27 mouse cellular contexts compared by ENCODE assay signal in the genomic region with DNA sequence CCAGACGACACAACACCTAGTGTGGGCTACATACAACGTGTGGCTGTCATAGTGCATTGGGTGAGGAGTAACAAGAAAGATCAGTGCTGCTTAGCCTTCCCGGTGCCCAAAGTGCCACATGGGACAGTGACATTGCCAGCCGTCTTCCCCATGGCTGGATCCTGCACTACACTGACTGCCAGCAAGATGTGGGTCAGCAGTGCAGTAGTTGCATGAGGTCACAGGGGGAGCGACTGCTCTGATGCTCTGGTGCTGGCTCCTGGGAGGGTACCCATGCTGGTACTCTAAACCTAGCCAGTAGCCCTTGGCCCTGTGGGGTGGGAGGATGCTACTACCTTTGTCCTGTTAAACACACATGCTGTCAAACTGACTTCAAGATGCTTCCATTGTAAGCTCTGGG. TPM values are rescaled to one million over a fixed set of nuclear protein-coding genes. Genes with fewer than 3 reads are reported as not detected.
A peak's percentile ranks its signal among the peaks of the same experiment; 100 is the strongest.
DNase-seq lines count a peak whose midpoint lies in the region; ATAC-seq and TF ChIP-seq lines count a peak whose summit lies in the region.
"Had no signal": no experiment of that assay in that cellular context is flagged by ENCODE, and none has a peak within 500 bp of the region (broad histone marks: within the 10 kb centered on the region; RNA-seq: fewer than 3 reads in every experiment).

No protein-coding gene starts in this region.

- ATAC-seq in liver, embryonic 12.5 days: no peak
- ATAC-seq: forebrain, embryonic 15.5 days; intestine, embryonic 16.5 days; liver, postnatal 0 days; midbrain, embryonic 16.5 days had no signal

- no peak for TF ChIP-seq EP300 in heart, adult 2 months (IDR thresholded peaks at IDR 0.05; ENCODE audit: insufficient read depth, low read depth, low read length)

- H3K9me3 ChIP-seq in liver, embryonic 12.5 days (replicated peaks): no peaks in the 10 kb centered on the region
- H3K9me3 ChIP-seq: embryonic facial prominence, embryonic 12.5 days; forebrain, embryonic 10.5 days; forebrain, embryonic 15.5 days; heart, embryonic 12.5 days; hindbrain, embryonic 13.5 days; neural tube, embryonic 12.5 days had no signal

- peak; percentile 92 for DNase-seq in heart, adult 11 months
- DNase-seq in heart, adult 2 months: no peak
- DNase-seq in layer of hippocampus, adult 2 months (ENCODE audit: low spot score in 2 of 2): no peak
- no peak for DNase-seq in layer of hippocampus, adult 18-20 months (ENCODE audit: low spot score in 2 of 2)
- peak; percentile 68 for DNase-seq in adipocyte (ENCODE audit: low spot score)
- DNase-seq: embryo, embryonic 11 days; gastrocnemius, postnatal 36 days; heart, postnatal 4 days; kidney, adult 9 months; kidney, postnatal 10 days; liver, postnatal 0 days; thymus, adult 2 months; thymus, postnatal 4 days had no signal

- H3K27me3 ChIP-seq in heart, adult 2 months (ENCODE audit: control insufficient read depth, insufficient read depth, low read length): no peaks in the 10 kb centered on the region
- no peaks in the 10 kb centered on the region for H3K27me3 ChIP-seq in C2C12 (ENCODE audit: control insufficient read depth, insufficient read depth, insufficient read length)
- no peaks in the 10 kb centered on the region for H3K27me3 ChIP-seq in liver, embryonic 12.5 days (replicated peaks)
- H3K27me3 ChIP-seq: embryonic facial prominence, embryonic 12.5 days; forebrain, embryonic 15.5 days; heart, embryonic 12.5 days; hindbrain, embryonic 13.5 days; limb, embryonic 13.5 days; neural tube, embryonic 12.5 days had no signal

- H3K4me1 ChIP-seq in heart, adult 2 months (ENCODE audit: control insufficient read depth, insufficient read depth, low read length): peaks cover 10% of the 10 kb centered on the region
- H3K4me1 ChIP-seq in liver, embryonic 12.5 days: peaks cover 21% of the 10 kb centered on the region
- H3K4me1 ChIP-seq: embryonic facial prominence, embryonic 12.5 days; forebrain, embryonic 15.5 days; neural tube, embryonic 12.5 days had no signal

- peak overlapping the region; percentile 37 for H3ac ChIP-seq in C2C12 (ENCODE audit: control insufficient read depth, insufficient read length, low read depth)

- 75% methylated on average over 5 of the region's 5 CpGs for WGBS in heart, adult 2 months
- WGBS in liver, embryonic 12.5 days (ENCODE audit: insufficient replicate concordance): 75% methylated on average over 5 of the region's 5 CpGs

- TF ChIP-seq POLR2A in heart, adult 2 months (IDR thresholded peaks at IDR 0.05; ENCODE audit: insufficient read depth, low read depth, low read length): no peak

- intact Hi-C loops in heart, adult 2 months (cut with DNase I): no loop called here

- no peak overlapping the region for H3K9ac ChIP-seq in heart, adult 2 months (ENCODE audit: low read depth, low read length)
- no peak overlapping the region for H3K9ac ChIP-seq in liver, embryonic 12.5 days
- H3K9ac ChIP-seq: embryonic facial prominence, embryonic 12.5 days; forebrain, embryonic 15.5 days; heart, embryonic 12.5 days; hindbrain, embryonic 13.5 days; limb, embryonic 13.5 days; liver, postnatal 0 days; neural tube, embryonic 12.5 days had no signal

- no peak overlapping the region for H3K4me3 ChIP-seq in heart, adult 2 months
- no peak overlapping the region for H3K4me3 ChIP-seq in layer of hippocampus, adult 2 months
- no peak overlapping the region for H3K4me3 ChIP-seq in C2C12 (ENCODE audit: insufficient read depth, poor library complexity, severe bottlenecking)
- H3K4me3 ChIP-seq in liver, embryonic 12.5 days: no peak overlapping the region
- H3K4me3 ChIP-seq: embryonic facial prominence, embryonic 12.5 days; forebrain, embryonic 10.5 days; forebrain, embryonic 15.5 days; heart, embryonic 12.5 days; hindbrain, embryonic 13.5 days; limb, embryonic 13.5 days; neural tube, embryonic 12.5 days had no signal

- H3K36me3 ChIP-seq in heart, adult 2 months (ENCODE audit: control insufficient read depth, insufficient read depth, low read length): no peaks in the 10 kb centered on the region
- peaks cover 15% of the 10 kb centered on the region for H3K36me3 ChIP-seq in C2C12 (ENCODE audit: control insufficient read depth, insufficient read depth)
- peaks cover 13% of the 10 kb centered on the region for H3K36me3 ChIP-seq in liver, embryonic 12.5 days
- H3K36me3 ChIP-seq: embryonic facial prominence, embryonic 12.5 days; forebrain, embryonic 15.5 days; hindbrain, embryonic 13.5 days; neural tube, embryonic 12.5 days had no signal

- no peaks in the 10 kb centered on the region; the same call in 1 of the 2 replicates for H3K79me2 ChIP-seq in heart, adult 2 months (replicated peaks; ENCODE audit: control insufficient read depth, insufficient read depth, low read length)
- peaks cover 58% of the 10 kb centered on the region for H3K79me2 ChIP-seq in C2C12 (ENCODE audit: control insufficient read depth, insufficient read depth)

- H3K4me2 ChIP-seq in liver, embryonic 12.5 days: no peak overlapping the region
- H3K4me2 ChIP-seq: embryonic facial prominence, embryonic 12.5 days; forebrain, embryonic 15.5 days; heart, embryonic 12.5 days; hindbrain, embryonic 13.5 days; limb, embryonic 13.5 days; liver, embryonic 11.5 days; neural tube, embryonic 12.5 days had no signal

- H3K27ac ChIP-seq in heart, adult 2 months: no peak overlapping the region
- H3K27ac ChIP-seq in layer of hippocampus, adult 2 months: peak overlapping the region; percentile 93
- H3K27ac ChIP-seq in liver, embryonic 12.5 days: no peak overlapping the region
- H3K27ac ChIP-seq: embryonic facial prominence, embryonic 12.5 days; forebrain, embryonic 10.5 days; forebrain, embryonic 15.5 days; hindbrain, embryonic 13.5 days; limb, embryonic 13.5 days; neural tube, embryonic 12.5 days had no signal

- H3K79me3 ChIP-seq in C2C12 (ENCODE audit: low read depth): peaks cover 17% of the 10 kb centered on the region

- no peak for TF ChIP-seq CTCF in heart, adult 2 months (IDR thresholded peaks at IDR 0.05)
- no peak for TF ChIP-seq CTCF in layer of hippocampus, adult 2 months (conservative IDR thresholded peaks at IDR 0.05)
- no peak for TF ChIP-seq CTCF in C2C12 (IDR thresholded peaks at IDR 0.05; ENCODE audit: control insufficient read depth, insufficient read depth, insufficient read length)

TF ChIP-seq in C2C12, 6 proteins besides CTCF, POLR2A, EP300 and RAD21:
- no peak for TF ChIP-seq FOSL1 (IDR thresholded peaks at IDR 0.05; ENCODE audit: insufficient read depth, low read length, poor library complexity, severe bottlenecking)
- no peak for TF ChIP-seq CEBPB (IDR thresholded peaks at IDR 0.05; ENCODE audit: low read depth)
- no peak for TF ChIP-seq MYOD1 (IDR thresholded peaks at IDR 0.05; ENCODE audit: control insufficient read depth, insufficient read length, low read depth)
- no peak for TF ChIP-seq MAX (IDR thresholded peaks at IDR 0.05)
- no peak for TF ChIP-seq MYOG (IDR thresholded peaks at IDR 0.05; ENCODE audit: control insufficient read depth, extremely low read depth, insufficient read length)
- no peak for TF ChIP-seq USF1 (IDR thresholded peaks at IDR 0.05; ENCODE audit: low read depth)

RNA-seq across cellular contexts. Expression of a gene that starts 16.6 kb away (rescaled TPM):
- 1 to 10 TPM; 8.1 to 8.6 TPM for total RNA-seq in heart, adult 2 months (2021)
- 18.8 and 21.2 TPM in 2 replicates for polyA plus RNA-seq in heart, adult 2 months (2012; rRNA removed)
- 10 to 100 TPM; 56.8 to 60.2 TPM for total RNA-seq in layer of hippocampus, adult 2 months (2021)
- 10 to 100 TPM; 54.1 to 62.0 TPM for total RNA-seq in layer of hippocampus, adult 18-20 months (2021)
- 34.4 TPM for polyA plus RNA-seq in C2C12 (2012; fragmentation: generic; extraction: Trizol)
- polyA plus RNA-seq in liver, embryonic 12.5 days (2016; fragmentation: Nextera tagmentation; extraction: Ambion mirVana): 9.4 and 9.5 TPM in 2 replicates

RNA-seq across cellular contexts. Expression of a gene that starts 20.8 kb away (rescaled TPM):
- 1 to 10 TPM; 7.4 to 8.1 TPM for total RNA-seq in heart, adult 2 months (2021)
- 13.7 and 14.9 TPM in 2 replicates for polyA plus RNA-seq in heart, adult 2 months (2012; rRNA removed)
- total RNA-seq in layer of hippocampus, adult 2 months (2021): 100 to 1,000 TPM; 191 to 208 TPM
- total RNA-seq in layer of hippocampus, adult 18-20 months (2021): 100 to 1,000 TPM; 193 to 199 TPM
- polyA plus RNA-seq in C2C12 (2012; fragmentation: generic; extraction: Trizol): 11.7 TPM
- polyA plus RNA-seq in liver, embryonic 12.5 days (2016; fragmentation: Nextera tagmentation; extraction: Ambion mirVana): 6.6 and 6.9 TPM in 2 replicates

RNA-seq across cellular contexts. Expression of a gene that starts 27.0 kb away (rescaled TPM):
- total RNA-seq in heart, adult 2 months (2021): not detected
- 0.21 and 0.53 TPM in 2 replicates for polyA plus RNA-seq in heart, adult 2 months (2012; rRNA removed)
- total RNA-seq in layer of hippocampus, adult 2 months (2021): 100 to 1,000 TPM; 321 to 339 TPM
- 100 to 1,000 TPM; 326 to 327 TPM for total RNA-seq in layer of hippocampus, adult 18-20 months (2021)
- 0.36 TPM for polyA plus RNA-seq in C2C12 (2012; fragmentation: generic; extraction: Trizol)
- polyA plus RNA-seq in liver, embryonic 12.5 days (2016; fragmentation: Nextera tagmentation; extraction: Ambion mirVana): 0.18 and 0.37 TPM in 2 replicates
- total RNA-seq: G1E; gastrocnemius, adult 18-20 months; gastrocnemius, postnatal 36 days; heart, postnatal 4 days had no signal
- polyA plus RNA-seq: liver, postnatal 0 days had no signal

RNA-seq across cellular contexts. Expression of a gene that starts 32.8 kb away (rescaled TPM):
- under 1 TPM; 0.68 to 0.89 TPM for total RNA-seq in heart, adult 2 months (2021)
- 0.38 and 2.3 TPM in 2 replicates for polyA plus RNA-seq in heart, adult 2 months (2012; rRNA removed)
- total RNA-seq in layer of hippocampus, adult 2 months (2021): 10 to 100 TPM; 44.5 to 47.1 TPM
- total RNA-seq in layer of hippocampus, adult 18-20 months (2021): 10 to 100 TPM; 33.1 to 38.2 TPM
- polyA plus RNA-seq in C2C12 (2012; fragmentation: generic; extraction: Trizol): 294 TPM
- 3.9 and 4.0 TPM in 2 replicates for polyA plus RNA-seq in liver, embryonic 12.5 days (2016; fragmentation: Nextera tagmentation; extraction: Ambion mirVana)
- total RNA-seq: G1E had no signal
- polyA plus RNA-seq: G1E had no signal

RNA-seq across cellular contexts. Expression of a gene that starts 46.4 kb away (rescaled TPM):
- 100 to 1,000 TPM; 111 to 118 TPM for total RNA-seq in heart, adult 2 months (2021)
- polyA plus RNA-seq in heart, adult 2 months (2012; rRNA removed): 129 and 145 TPM in 2 replicates
- 10 to 100 TPM; 93.9 to 98.1 TPM for total RNA-seq in layer of hippocampus, adult 2 months (2021)
- total RNA-seq in layer of hippocampus, adult 18-20 months (2021): 100 to 1,000 TPM in 1 of 2 experiments, 10 to 100 TPM in 1; 96.5 to 104 TPM
- polyA plus RNA-seq in C2C12 (2012; fragmentation: generic; extraction: Trizol): 199 TPM
- 85.6 and 86.6 TPM in 2 replicates for polyA plus RNA-seq in liver, embryonic 12.5 days (2016; fragmentation: Nextera tagmentation; extraction: Ambion mirVana)

Comparison
In these comparisons a context has a peak if more than half of its experiments do, and no peak if none do; other contexts are left out.
1. DNase-seq: peak in heart, adult 11 months (single experiment) and adipocyte (single experiment); none in heart, adult 2 months (0 of 2), layer of hippocampus, adult 2 months (0 of 2) and layer of hippocampus, adult 18-20 months (0 of 2).
2. RNA of a gene that starts 16.6 kb away (total RNA-seq): 54.1 to 62.0 TPM in layer of hippocampus, adult 18-20 months and 56.8 to 60.2 TPM in layer of hippocampus, adult 2 months; 8.1 to 8.6 TPM in heart, adult 2 months; every median in the first group is over 4 times any median in the second.
3. RNA of a gene that starts 20.8 kb away (total RNA-seq): 191 to 208 TPM in layer of hippocampus, adult 2 months and 193 to 199 TPM in layer of hippocampus, adult 18-20 months; 7.4 to 8.1 TPM in heart, adult 2 months; every median in the first group is over 10 times any median in the second.
4. RNA of a gene that starts 27.0 kb away (total RNA-seq): 321 to 339 TPM in layer of hippocampus, adult 2 months and 326 to 327 TPM in layer of hippocampus, adult 18-20 months; not detected in heart, adult 2 months; every median in the first group is over 100 times any median in the second.